Mouse (Mus musculus): Measurements from ENCODE around the gene Grik2.

- TF ChIP-seq POLR2A (IDR thresholded peaks at IDR 0.05; ENCODE audit: control insufficient read depth, extremely low read depth, insufficient read depth, low read length, poor library complexity), result no peak
- TF ChIP-seq CTCF (IDR thresholded peaks at IDR 0.05; ENCODE audit: borderline replicate concordance, control insufficient read depth, extremely low read depth, insufficient read depth, low read length, poor library complexity), result no peak
Measured at GRCm38 (mm10) chr10:49789711-49790110, 1.1 kb upstream of the Grik2 start.

All from thymus, adult 2 months (tissue).